Mouse (Mus musculus) G1E-ER4 (cell line): ENCODE data around the gene Ppfia1. TPM values are rescaled to one million over a fixed set of nuclear protein-coding genes. Genes with fewer than 3 reads are reported as not detected.

Experiments used
- GATA1 ChIP-seq: IDR thresholded peaks from one replicate; pipeline ENCODE4 v1.8.0; 2012; ENCODE audit warnings: low read length, inconsistent platforms
- polyA plus RNA-seq: library from polyadenylated mRNA; stranded (reverse); fragments of >175 nt; gene quantifications from 2 replicates; pipeline ENCODE4 v1.2.3, GENCODE M21; 2012

Ppfia1 gene
- polyA plus RNA-seq, 1 experiment, result 94.0 TPM

DNA sequence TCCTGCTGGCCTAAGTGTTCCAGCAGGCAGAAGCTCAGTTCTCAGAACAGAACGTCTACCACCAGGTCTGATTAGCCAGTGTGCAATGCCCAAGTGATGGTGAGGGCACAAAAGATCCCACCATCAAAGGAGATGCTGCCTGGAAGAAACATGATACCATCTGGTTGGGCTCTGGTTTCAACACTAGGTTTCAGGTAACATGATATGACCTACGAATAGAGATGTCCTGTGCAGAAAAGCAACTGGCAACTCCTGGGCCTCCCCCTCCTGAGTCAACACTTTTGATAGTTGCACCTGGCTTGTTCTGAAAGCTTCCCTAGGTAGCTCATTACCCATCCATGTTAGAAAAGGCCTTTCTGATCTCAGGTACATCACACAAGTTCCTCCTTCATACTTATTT lies 26.9 kb downstream of the Ppfia1 start:
- TF ChIP-seq GATA1, result no peak

DNA sequence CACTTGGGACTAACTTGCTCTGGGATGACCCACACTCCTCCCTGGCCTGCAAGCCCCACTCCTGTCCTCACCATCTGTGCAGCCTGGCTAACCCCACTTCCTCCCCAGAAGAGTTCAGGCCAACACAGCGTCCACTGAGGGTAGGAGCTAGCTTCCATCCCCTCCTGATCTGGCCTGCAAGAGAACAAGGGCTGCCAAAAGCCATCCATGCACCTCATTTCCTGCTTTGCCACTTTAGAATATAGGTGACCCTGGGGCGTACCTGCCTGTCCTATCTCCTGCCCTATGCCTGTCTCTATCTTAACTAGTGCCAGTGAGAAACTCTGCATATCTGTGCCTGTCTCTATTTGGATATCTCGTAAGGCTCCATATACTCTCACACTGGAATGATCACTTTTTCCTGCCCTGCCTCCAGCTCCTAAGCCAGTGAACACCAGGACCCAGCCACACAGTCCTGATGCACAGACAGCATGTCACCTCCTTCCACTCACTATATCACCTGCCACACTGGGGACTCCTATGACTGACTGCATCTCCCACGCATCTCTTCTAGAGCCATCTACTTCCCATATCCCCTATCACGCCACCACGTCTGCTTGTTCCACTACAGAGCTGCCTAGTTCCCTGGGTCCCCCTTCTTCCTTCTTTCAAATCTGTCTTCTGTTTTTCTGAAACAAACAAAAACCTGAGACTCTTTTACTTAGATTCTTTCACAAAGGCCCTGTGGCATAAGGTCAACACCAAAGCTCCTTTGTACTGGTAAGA lies 28.9 kb downstream of the Ppfia1 start:
- TF ChIP-seq GATA1, result no peak

- peak; percentile 78 for TF ChIP-seq GATA1
Observed at GRCm38 (mm10) chr7:144523415-144523814, 30.1 kb downstream of the Ppfia1 start.

GRCm38 (mm10) chr7:144521927-144522326 lies 31.6 kb downstream of the Ppfia1 start:
- TF ChIP-seq GATA1, result no peak

DNA sequence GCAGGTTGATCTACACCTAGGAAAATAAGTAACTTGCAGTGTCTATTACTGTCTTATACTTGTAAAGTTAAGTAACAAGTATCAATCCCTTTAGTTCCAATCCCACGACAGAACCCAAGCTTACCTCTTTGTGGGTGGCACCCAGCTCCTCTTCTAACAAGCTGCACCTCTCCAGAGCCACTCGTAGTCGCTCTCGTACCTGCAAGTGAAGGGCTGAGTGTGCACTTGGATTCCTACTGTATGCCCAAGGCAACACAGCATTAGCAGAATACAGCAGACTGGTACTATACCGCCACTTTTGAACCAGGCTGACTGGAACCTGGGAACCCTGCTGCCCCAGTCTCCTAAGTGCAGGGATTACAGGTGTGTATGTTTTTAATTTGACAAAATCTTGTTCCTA lies 33.7 kb downstream of the Ppfia1 start:
- no peak for TF ChIP-seq GATA1

DNA sequence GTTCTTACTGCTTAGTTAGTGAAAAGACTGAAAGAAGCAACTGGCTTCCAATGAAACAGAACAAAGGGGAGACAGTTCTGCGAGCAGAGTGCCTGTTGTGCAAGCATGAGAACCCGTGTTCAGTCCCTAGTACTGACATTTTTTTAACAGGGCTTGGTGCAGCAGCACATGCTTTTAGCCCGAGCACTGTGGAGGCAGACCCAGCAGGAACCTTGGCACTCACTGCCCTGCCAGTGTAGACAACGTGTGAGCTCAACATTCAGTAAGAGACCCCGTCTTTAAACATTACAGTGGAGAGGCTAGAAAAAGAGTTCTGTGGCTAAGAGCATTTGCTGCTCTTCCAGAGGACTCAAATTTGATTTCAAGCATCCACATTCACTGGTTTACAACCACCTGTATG lies 36.8 kb downstream of the Ppfia1 start:
- TF ChIP-seq GATA1, result no peak

- no peak for TF ChIP-seq GATA1
Observed at GRCm38 (mm10) chr7:144509090-144509489, 44.4 kb downstream of the Ppfia1 start.

GRCm38 (mm10) chr7:144506807-144507206 lies 46.7 kb downstream of the Ppfia1 start:
- peak; percentile 33 for TF ChIP-seq GATA1

- no peak for TF ChIP-seq GATA1
Observed at GRCm38 (mm10) chr7:144503959-144504358, 49.6 kb downstream of the Ppfia1 start.

GRCm38 (mm10) chr7:144492931-144493330 lies 60.6 kb downstream of the Ppfia1 start:
- TF ChIP-seq GATA1, result peak; percentile 94

GRCm38 (mm10) chr7:144490201-144490873 lies 63.2 kb downstream of the Ppfia1 start:
- TF ChIP-seq GATA1, result no peak

GRCm38 (mm10) chr7:144489067-144489774 lies 64.3 kb downstream of the Ppfia1 start:
- no peak for TF ChIP-seq GATA1

- TF ChIP-seq GATA1, result no peak
Observed at GRCm38 (mm10) chr7:144480314-144480713, 73.2 kb downstream of the Ppfia1 start.

GRCm38 (mm10) chr7:144479569-144479968 lies 74.0 kb downstream of the Ppfia1 start:
- TF ChIP-seq GATA1, result no peak

GRCm38 (mm10) chr7:144475741-144476140 lies 77.8 kb downstream of the Ppfia1 start:
- TF ChIP-seq GATA1, result no peak

DNA sequence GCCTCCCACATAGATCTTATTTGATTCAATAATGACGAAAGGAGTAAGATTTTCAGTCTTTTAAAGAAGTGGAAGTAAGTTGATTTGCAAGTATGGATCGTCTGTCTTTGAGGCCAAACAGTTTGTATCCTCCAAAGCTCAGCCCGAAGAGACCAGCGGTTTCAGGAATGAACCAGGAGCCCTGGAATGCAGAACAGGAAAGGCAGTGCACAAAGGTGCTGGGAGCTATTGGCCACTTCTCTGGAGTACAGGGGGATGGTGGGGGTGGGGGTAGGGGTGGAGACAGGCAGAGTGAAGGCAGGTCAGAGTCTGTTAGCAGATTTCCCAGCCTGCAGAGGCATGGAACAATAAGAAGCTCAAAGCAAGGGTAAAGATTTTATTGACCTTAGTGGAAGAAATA lies 80.0 kb downstream of the Ppfia1 start:
- no peak for TF ChIP-seq GATA1
